Mouse (Mus musculus): ENCODE results near the gene Mmp28.

Gene Mmp28
- long read RNA-seq, experiment 1, partial matches to known transcripts: 2 of 6 reads
- long read RNA-seq, experiment 1, other reads (novel, unspliced or antisense): 4 of 6 reads
- long read RNA-seq, experiment 2, partial matches to known transcripts: 1 of 5 reads
- long read RNA-seq, experiment 2, other reads (novel, unspliced or antisense): 3 of 5 reads

GRCm38 (mm10) chr11:83462711-83463244 lies at the start of gene Mmp28:
Gene Mmp28 (minus strand): TSS chr11:83463071.
- intact Hi-C loops (cut with DNase I): no loop called here

GRCm38 (mm10) chr11:83509521-83509920 lies 46.6 kb upstream of the Mmp28 start:
- intact Hi-C loops (cut with DNase I): loop anchor here (10.0 kb wide), 1 partner anchor 165 kb away; no protein-coding TSS in a partner anchor

GRCm38 (mm10) chr11:83504308-83504707 lies 41.4 kb upstream of the Mmp28 start:
- intact Hi-C loops (cut with DNase I): loop anchor here (10.0 kb wide), 1 partner anchor 160 kb away; no protein-coding TSS in a partner anchor

- intact Hi-C loops (cut with DNase I): no loop called here
Observed at GRCm38 (mm10) chr11:83495571-83495970, 32.7 kb upstream of the Mmp28 start.

- intact Hi-C loops (cut with DNase I): no loop called here
Observed at GRCm38 (mm10) chr11:83491488-83491887, 28.6 kb upstream of the Mmp28 start.

GRCm38 (mm10) chr11:83473235-83474016 lies 10.6 kb upstream of the Mmp28 start:
- intact Hi-C loops (cut with DNase I): loop anchor here (2.0 kb wide), 1 partner anchor 31 kb away; no protein-coding TSS in a partner anchor

GRCm38 (mm10) chr11:83472324-83473234 lies 9.7 kb upstream of the Mmp28 start, which contains the start of gene Taf15:
Gene Taf15 (plus strand): TSS chr11:83473086.
- intact Hi-C loops (cut with DNase I): loop anchor here (2.0 kb wide), 1 partner anchor 30 kb away; no protein-coding TSS in a partner anchor

- intact Hi-C loops (cut with DNase I): loop anchor here (2.0 kb wide), 1 partner anchor 29 kb away; no protein-coding TSS in a partner anchor
Observed at GRCm38 (mm10) chr11:83471766-83472165, 8.9 kb upstream of the Mmp28 start.

GRCm38 (mm10) chr11:83468765-83469164 lies 5.9 kb upstream of the Mmp28 start:
- intact Hi-C loops (cut with DNase I): no loop called here

GRCm38 (mm10) chr11:83467120-83467652 lies 4.3 kb upstream of the Mmp28 start:
- intact Hi-C loops (cut with DNase I): no loop called here

- intact Hi-C loops (cut with DNase I): no loop called here
Observed at GRCm38 (mm10) chr11:83465976-83466375, 3.1 kb upstream of the Mmp28 start.

GRCm38 (mm10) chr11:83461462-83462027 lies 1.3 kb downstream of the Mmp28 start:
- intact Hi-C loops (cut with DNase I): no loop called here

- intact Hi-C loops (cut with DNase I): no loop called here
Observed at GRCm38 (mm10) chr11:83457912-83458601, 4.8 kb downstream of the Mmp28 start.

GRCm38 (mm10) chr11:83457257-83457656 lies 5.6 kb downstream of the Mmp28 start:
- intact Hi-C loops (cut with DNase I): no loop called here

- intact Hi-C loops (cut with DNase I): no loop called here
Observed at GRCm38 (mm10) chr11:83455608-83456007, 7.3 kb downstream of the Mmp28 start.

GRCm38 (mm10) chr11:83454548-83454947 lies 8.3 kb downstream of the Mmp28 start:
- intact Hi-C loops (cut with DNase I): no loop called here

- intact Hi-C loops (cut with DNase I): no loop called here
Observed at GRCm38 (mm10) chr11:83451281-83451680, 11.6 kb downstream of the Mmp28 start.

GRCm38 (mm10) chr11:83450550-83450949 lies 12.3 kb downstream of the Mmp28 start:
- intact Hi-C loops (cut with DNase I): no loop called here

GRCm38 (mm10) chr11:83449298-83449697 lies 13.6 kb downstream of the Mmp28 start:
- intact Hi-C loops (cut with DNase I): no loop called here

- intact Hi-C loops (cut with DNase I): no loop called here
Observed at GRCm38 (mm10) chr11:83448927-83449236, 14.0 kb downstream of the Mmp28 start.
